Mouse (Mus musculus) forebrain, postnatal 0 days (tissue): ENCODE data around the gene Cutc. TPM values are rescaled to one million over a fixed set of nuclear protein-coding genes. Genes with fewer than 3 reads are reported as not detected.

Source experiments
- ATAC-seq: fragments of 200-750 bp; cut with Nextera tagmentation; 2 replicates; pipeline ENCODE4 v1.8.0; 2017; ENCODE audit warnings: mild to moderate bottlenecking, moderate library complexity
- DNase-seq: peaks from one replicate; pipeline ENCODE4 v3.0.0-alpha.2; 2015
- H3K27ac ChIP-seq: fragments of 300-500 bp; sonication (generic); 2 replicates; pipeline ENCODE4 v1.5.1; 2014; ENCODE audit warnings: low read depth, mild to moderate bottlenecking, antibody characterized with exemption, low read length, moderate library complexity, mixed read lengths
- H3K27me3 ChIP-seq: fragments of 300-500 bp; sonication (generic); 2 replicates; pipeline ENCODE4 v1.6.1; 2014; ENCODE audit warnings: mild to moderate bottlenecking, low read length, mixed read lengths; ENCODE audit not compliant: insufficient read depth
- H3K36me3 ChIP-seq: fragments of 300-500 bp; sonication (generic); 2 replicates; pipeline ENCODE4 v1.6.1; 2014; ENCODE audit warnings: mild to moderate bottlenecking, moderate library complexity; ENCODE audit not compliant: insufficient read depth
- H3K4me1 ChIP-seq: fragments of 300-500 bp; sonication (generic); 2 replicates; pipeline ENCODE4 v1.6.1; 2014; ENCODE audit warnings: antibody characterized with exemption; ENCODE audit not compliant: insufficient read depth
- H3K4me2 ChIP-seq: fragments of 300-500 bp; sonication (generic); 2 replicates; pipeline ENCODE4 v1.6.1; 2014; ENCODE audit warnings: low read depth, mild to moderate bottlenecking, moderate library complexity
- H3K4me3 ChIP-seq: fragments of 300-500 bp; sonication (generic); 2 replicates; pipeline ENCODE4 v1.5.1; 2014; ENCODE audit warnings: low read depth, low read length, mixed read lengths
- H3K9ac ChIP-seq: fragments of 300-500 bp; sonication (generic); 2 replicates; pipeline ENCODE4 v1.6.1; 2014; ENCODE audit warnings: mild to moderate bottlenecking
- H3K9me3 ChIP-seq: fragments of 300-500 bp; sonication (generic); 2 replicates; pipeline ENCODE4 v1.6.1; 2016; ENCODE audit warnings: low read length
- CTCF ChIP-seq: sonication (generic); IDR thresholded peaks from 2 replicates; pipeline ENCODE4 v1.5.1; 2016; ENCODE audit warnings: antibody characterized with exemption, control low read depth, low read depth
- WGBS: fragments of 180-500 bp; shearing (Covaris S2); extraction: QIAGEN DNeasy Blood & Tissue Kit; methylation state at CpG from one replicate; pipeline ENCODE4 v1.1.7; 2014; 5-methylcytosine and 5-hydroxymethylcytosine counted together
- polyA plus RNA-seq: library from polyadenylated mRNA; unstranded; fragments of >200 nt; fragmentation: Nextera tagmentation; extraction: Ambion mirVana; gene quantifications from 2 replicates; pipeline ENCODE4 v1.2.1, GENCODE M21; 2015
- total RNA-seq: library from RNA; depleted of rRNA; stranded (reverse); fragments of >200 nt; gene quantifications from 2 replicates; pipeline ENCODE4 v1.2.3, GENCODE M21; 2014; rRNA removed

Gene Cutc
- total and polyA plus RNA-seq, 2 experiments from 2014 or later = 3.1 to 7.4 TPM

- Histone ChIP-seq H3K4me1 (no peaks in the 10 kb centered on the region), H3K27ac (no peak overlapping the region), H3K9me3 (no peaks in the 10 kb centered on the region), H3K36me3 (no peaks in the 10 kb centered on the region), H3K4me2 (no peak overlapping the region), H3K27me3 (no peaks in the 10 kb centered on the region), H3K4me3 (no peak overlapping the region), H3K9ac (no peak overlapping the region)
- TF ChIP-seq CTCF = no peak
- ATAC-seq (no peak), DNase-seq (no peak)
- 97% methylated on average over 4 of the region's 4 CpGs for WGBS
Observed at GRCm38 (mm10) chr19:43811419-43811818, 58.6 kb downstream of the Cutc start.

GRCm38 (mm10) chr19:43813315-43813714, 60.5 kb downstream of the Cutc start:
- H3K9ac ChIP-seq = no peak overlapping the region
- no peak for TF ChIP-seq CTCF
- no peaks in the 10 kb centered on the region for H3K9me3 ChIP-seq
- no peak overlapping the region for H3K27ac ChIP-seq
- WGBS = 89% methylated on average over 10 of the region's 10 CpGs
- H3K36me3 ChIP-seq = no peaks in the 10 kb centered on the region
- H3K4me3 ChIP-seq = no peak overlapping the region
- ATAC-seq (no peak), DNase-seq (no peak)
- H3K4me1 ChIP-seq = no peaks in the 10 kb centered on the region
- no peak overlapping the region for H3K4me2 ChIP-seq
- no peaks in the 10 kb centered on the region for H3K27me3 ChIP-seq

GRCm38 (mm10) chr19:43815661-43816414, 63.0 kb downstream of the Cutc start:
- no peak overlapping the region for H3K4me3 ChIP-seq
- no peaks in the 10 kb centered on the region for H3K36me3 ChIP-seq
- no peak for ATAC-seq
- H3K9me3 ChIP-seq = no peaks in the 10 kb centered on the region
- H3K27me3 ChIP-seq = no peaks in the 10 kb centered on the region
- DNase-seq = no peak
- no peak overlapping the region for H3K27ac ChIP-seq
- no peaks in the 10 kb centered on the region for H3K4me1 ChIP-seq
- no peak for TF ChIP-seq CTCF
- 51% methylated on average over 14 of the region's 14 CpGs for WGBS
- H3K9ac ChIP-seq = no peak overlapping the region
- no peak overlapping the region for H3K4me2 ChIP-seq

Other genes starting within 250 kb of the Cutc start
- gene Got1, start 228.4 kb upstream of the Cutc start, total RNA-seq = 86.1 and 88.2 TPM in 2 replicates
- 85.4 and 101 TPM in 2 replicates for gene Got1, start 228.4 kb upstream of the Cutc start, polyA plus RNA-seq
- gene Nkx2-3, start 140.7 kb upstream of the Cutc start, total RNA-seq = 0.67 and 0.92 TPM in 2 replicates
- gene Nkx2-3, start 140.7 kb upstream of the Cutc start, polyA plus RNA-seq = 1.1 and 1.6 TPM in 2 replicates
- gene Slc25a28, start 78.1 kb upstream of the Cutc start, total RNA-seq = 45.2 and 67.2 TPM in 2 replicates
- 13.1 and 15.6 TPM in 2 replicates for gene Slc25a28, start 78.1 kb upstream of the Cutc start, polyA plus RNA-seq
- 8.3 and 9.3 TPM in 2 replicates for gene Entpd7, start 63.3 kb upstream of the Cutc start, total RNA-seq
- gene Entpd7, start 63.3 kb upstream of the Cutc start, polyA plus RNA-seq = 5.9 and 8.4 TPM in 2 replicates
- 18.4 and 20.5 TPM in 2 replicates for gene Cox15, start within 50 bp of the Cutc start, total RNA-seq
- 4.1 and 9.1 TPM in 2 replicates for gene Cox15, start within 50 bp of the Cutc start, polyA plus RNA-seq
- gene Abcc2, start 29.2 kb downstream of the Cutc start, total RNA-seq = 0.15 TPM in 1 of 2 replicates, not detected in the other
- gene Abcc2, start 29.2 kb downstream of the Cutc start, polyA plus RNA-seq = 0.02 and 0.03 TPM in 2 replicates
- 8.2 and 12.7 TPM in 2 replicates for gene Dnmbp, start 187.2 kb downstream of the Cutc start, total RNA-seq
- 3.3 and 5.2 TPM in 2 replicates for gene Dnmbp, start 187.2 kb downstream of the Cutc start, polyA plus RNA-seq
- 0.46 and 0.57 TPM in 2 replicates for gene Cpn1, start 233.6 kb downstream of the Cutc start, total RNA-seq
- gene Cpn1, start 233.6 kb downstream of the Cutc start, polyA plus RNA-seq = 0.36 and 0.74 TPM in 2 replicates